Mouse (Mus musculus) thymus, postnatal 25 days (tissue): ENCODE data around the gene Mgat4d.
A peak's percentile ranks its signal among the peaks of the same experiment; 100 is the strongest.
"Not testable (repeated sequence)": the region's sequence is repeated elsewhere in the genome, so short reads cannot be mapped to it uniquely, and the experiment has no call there.

Experiments
- DNase-seq: peaks from one replicate; pipeline ENCODE4 v3.0.0; 2022

The Mgat4d gene

DNA sequence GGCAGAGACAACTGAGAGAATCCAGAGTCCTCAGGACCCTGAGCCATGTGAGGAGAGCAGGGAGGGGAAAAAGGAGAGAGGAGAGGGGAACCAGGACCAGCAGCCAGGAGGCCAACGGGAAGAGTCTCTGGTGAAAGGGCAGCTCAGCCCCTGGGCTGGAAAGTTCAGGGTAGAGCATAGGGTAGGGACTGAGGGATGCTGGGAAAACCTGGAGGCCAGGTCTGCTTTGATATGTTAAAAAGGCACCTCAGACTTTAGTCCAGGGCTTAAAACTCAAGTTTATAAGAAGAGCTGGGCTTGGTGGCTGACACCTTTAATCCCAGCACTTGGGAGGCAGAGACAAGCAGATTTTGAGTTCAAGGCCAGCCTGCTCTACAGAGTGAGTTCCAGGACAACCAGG is 44.2 kb downstream of the Mgat4d start:
- no peak for DNase-seq

DNA sequence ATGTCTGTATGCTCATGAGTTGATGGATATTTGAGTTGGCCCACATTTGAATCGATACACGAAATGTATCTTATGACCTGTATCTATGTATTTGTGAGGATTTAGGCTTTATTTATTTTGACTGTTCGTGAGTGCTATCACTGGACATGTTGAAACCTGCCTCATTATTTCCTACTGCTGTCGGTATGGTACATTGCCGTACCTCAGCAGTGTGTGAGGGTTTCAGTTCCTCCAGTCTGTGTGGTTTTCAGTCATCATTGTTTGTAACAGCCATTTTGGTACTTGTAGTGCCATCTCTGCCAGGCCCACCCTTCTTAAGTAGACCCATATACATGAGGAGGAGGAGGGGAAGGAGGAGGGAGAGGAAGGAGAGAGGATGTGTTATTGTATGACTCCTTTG is 46.1 kb downstream of the Mgat4d start:
- DNase-seq, result no peak

DNA sequence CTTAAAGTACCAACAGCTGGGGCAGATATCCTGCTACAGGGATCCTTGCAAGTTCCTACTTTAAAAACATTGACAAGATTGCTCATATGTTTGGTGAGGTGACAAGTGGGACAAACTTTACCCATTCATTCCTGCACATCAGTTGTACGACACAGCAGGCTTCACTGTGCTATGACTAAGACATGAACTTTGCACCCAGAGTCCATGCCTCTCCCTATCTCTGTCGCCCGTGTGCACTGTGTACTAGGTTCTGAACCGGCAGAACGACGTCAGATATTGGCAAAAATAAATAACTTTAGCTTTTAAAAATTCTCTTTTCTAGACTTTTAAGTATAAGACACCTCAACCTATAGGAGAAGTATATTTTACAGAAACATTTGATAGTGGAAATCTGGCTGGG is 48.4 kb downstream of the Mgat4d start:
- DNase-seq, result no peak

DNA sequence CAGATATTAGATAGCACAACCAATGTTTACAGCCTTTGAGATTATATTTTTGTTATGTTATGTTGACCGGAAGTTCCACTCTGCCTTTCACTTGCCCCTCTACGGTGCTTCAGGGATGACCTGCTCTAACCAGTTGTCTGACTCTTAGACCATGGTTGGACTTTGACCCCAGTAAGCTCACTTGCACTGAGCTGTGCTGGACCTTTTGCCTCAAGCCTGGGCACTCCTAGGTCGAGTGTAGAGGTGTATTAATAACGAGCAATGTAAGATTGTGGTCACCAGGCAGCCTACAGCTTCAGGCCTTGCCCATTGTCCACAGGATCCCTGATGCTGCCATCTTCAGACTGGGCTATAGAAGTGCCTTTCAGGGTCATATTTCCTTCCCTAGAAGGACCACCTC is 49.5 kb downstream of the Mgat4d start:
- DNase-seq, result no peak

DNA sequence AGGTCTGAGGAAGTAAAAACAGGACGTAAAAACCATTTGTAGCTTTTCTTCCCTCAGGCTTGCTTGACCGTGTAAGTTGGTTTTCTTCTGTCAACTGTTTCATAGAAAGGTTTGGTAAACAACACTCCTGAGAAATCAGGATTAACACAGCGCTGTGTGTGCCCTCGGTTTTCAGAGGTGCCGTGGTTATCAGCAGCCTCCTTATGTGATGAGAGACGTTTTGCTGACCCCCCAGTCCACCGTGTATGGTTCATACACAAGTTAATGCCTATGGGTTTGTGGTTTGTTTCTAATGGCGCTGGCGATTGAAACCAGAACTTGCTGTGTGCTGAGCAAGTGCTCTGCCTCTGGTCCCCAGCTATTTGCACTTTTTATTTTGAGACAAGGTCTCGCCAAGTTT is 57.3 kb downstream of the Mgat4d start:
- DNase-seq, result no peak

DNA sequence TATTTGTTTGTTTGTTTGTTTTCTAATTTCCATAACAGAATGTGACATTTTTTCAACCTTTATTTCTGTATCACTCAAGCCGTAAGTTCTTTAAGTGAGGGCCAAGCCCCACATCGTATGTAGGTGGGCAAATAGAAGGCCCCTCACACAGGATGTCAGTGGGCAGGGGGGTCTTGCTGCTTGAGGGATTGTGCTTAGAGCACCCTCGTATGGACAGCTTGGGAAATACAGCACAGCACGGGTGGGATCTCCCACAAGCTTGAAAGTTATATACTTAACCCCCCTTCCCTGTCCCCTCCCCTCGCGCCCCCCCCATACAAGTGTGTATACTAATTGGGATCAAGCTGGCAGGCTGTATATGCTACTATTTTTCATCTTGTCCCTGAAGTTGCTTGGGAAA is 58.6 kb downstream of the Mgat4d start:
- peak; percentile 2 for DNase-seq

DNA sequence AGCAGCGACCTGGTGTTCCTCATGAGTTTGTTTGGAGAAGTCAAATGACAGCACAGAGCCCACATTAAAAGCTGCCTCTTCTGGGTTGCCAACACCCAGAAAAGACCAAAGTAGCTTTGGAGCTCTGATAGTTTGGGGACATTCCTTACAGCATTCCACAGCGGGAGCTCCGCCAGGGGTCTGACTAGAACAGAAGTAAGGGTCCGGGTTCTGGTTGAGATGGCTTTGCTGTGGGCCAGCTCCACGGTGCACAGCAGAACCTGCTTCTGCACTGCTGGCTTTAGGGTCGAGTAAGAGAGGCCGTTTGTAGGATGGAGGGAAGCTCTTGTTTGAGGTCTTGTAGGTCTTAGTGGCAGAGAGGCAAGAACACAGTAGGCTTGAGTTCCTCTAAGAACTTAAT is 60.2 kb downstream of the Mgat4d start:
- no peak for DNase-seq

DNA sequence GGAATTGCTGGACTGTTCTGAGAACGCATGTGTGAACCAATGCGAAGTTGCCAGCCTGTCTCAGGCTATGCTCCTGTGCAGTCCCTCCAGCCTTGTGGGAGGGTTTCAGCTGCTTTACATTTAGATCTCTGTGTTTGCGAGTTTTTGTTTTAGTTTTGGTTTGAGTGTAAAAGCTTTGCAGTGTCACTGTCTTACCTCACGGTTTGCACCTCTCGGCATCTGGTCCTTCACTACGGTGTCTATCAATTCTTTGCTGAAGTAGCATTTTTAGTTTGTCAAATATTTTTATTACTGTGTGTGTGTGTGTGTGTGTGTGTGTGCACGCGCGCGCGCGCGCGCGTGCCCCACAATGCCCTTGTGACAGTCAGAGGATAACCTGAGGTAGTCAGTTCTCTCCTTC is 68.6 kb downstream of the Mgat4d start:
- no peak for DNase-seq

DNA sequence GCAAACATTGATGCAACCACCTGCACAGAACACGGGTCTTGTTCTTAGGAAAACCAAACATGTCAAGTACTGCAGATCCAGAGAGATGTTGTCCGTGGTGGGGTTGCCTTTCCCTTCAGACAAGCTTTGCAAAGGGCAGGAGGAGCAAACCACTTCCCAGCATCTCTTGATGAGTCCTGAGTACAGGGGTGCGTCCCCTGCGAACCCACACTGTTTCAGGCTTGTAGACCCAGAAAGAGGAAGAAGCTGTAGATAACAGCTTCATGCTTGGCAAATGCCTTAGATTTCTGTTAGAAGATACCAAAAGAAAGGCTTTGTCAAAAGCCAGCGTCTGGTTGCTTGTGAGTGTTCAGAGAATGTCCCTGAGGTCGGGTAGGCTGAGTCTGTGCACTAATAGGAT is 69.7 kb downstream of the Mgat4d start:
- no peak for DNase-seq

DNA sequence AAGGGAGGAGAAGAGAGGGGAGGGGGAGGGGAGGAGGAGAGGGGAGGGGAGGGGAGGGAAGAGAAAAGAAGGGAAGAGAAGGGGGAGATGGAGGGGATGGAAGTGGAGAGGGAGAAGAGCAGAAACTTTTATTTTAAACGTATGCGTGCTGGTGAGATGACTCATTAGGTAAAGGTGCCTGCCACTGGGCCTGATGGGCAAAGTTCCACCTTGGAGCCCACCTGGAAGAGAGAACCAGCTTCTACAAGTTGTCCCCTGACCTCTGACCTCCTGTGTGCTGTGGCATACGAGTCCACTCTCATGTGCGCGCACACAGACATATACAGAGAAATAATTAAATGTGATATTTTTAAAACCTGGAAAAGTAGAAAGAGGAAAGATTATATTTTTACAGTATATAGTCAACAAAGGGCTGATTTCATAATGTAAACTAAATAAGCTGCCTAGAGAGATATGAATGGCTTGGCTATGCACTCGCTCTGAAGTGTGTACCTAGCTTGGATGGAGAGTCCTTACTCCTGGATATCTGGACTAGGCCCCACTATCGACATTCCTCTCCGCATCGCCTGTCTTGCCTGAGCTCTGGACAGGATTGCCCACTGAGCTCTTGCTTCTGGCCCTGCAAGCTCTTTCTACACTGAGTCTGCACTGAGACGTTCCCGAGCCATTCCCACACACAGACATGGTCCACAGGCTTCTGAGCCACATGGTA is 70.7 kb downstream of the Mgat4d start:
- DNase-seq, result no peak

DNA sequence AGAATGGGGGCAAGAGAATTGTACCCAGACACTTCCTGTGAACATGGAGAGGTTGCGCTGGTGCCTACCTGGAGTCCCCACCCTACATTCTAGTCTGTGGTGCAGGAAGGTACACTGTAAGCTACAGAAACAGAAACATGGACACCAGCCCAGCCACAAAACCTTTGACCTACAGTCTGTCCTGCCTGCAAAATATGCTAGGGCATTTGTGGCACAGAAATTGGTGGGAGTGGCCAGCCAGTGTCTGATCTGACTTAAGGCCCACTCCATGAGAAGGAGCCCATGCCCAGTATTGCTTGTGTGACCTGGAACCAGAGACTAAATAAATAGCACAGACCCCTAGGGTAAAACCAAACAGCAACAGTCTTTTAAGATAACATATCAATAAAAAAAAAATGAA is 73.1 kb downstream of the Mgat4d start:
- DNase-seq, result no peak

DNA sequence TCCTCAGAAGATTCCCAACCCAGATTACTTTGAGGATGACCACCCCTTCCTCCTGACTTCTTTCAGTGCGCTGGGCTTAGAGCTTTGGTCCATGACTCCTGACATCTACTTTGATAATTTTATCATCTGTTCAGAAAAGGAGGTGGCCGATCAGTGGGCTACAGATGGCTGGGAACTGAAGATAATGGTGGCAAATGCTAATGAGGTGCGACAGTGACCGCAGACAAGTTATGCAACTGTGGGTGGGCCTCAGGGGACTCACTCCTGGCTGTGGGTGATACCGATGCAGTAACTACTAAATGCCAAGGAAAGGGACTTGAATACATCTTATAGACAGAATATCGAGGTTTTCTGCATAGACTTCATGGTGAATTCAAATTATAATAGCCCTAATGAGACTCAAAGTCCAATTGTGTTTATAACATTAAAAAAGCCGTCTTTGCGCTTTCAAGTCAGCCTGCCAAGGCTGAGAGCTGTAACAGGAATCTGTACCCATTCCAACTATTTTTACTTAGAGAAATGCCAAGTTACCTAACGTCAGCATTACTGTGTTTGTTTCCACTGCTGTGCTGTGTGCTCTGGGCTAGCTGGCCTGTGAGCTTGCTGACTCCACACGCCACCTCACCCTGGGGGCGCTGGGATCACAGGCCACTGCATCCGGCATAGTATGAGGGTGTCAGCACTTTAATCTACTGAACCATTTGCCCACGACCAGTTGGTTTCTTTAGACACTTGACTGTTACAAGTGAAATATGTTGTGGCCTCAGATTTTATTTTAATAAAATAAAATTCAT is 75.0 kb downstream of the Mgat4d start:
- no peak for DNase-seq

DNA sequence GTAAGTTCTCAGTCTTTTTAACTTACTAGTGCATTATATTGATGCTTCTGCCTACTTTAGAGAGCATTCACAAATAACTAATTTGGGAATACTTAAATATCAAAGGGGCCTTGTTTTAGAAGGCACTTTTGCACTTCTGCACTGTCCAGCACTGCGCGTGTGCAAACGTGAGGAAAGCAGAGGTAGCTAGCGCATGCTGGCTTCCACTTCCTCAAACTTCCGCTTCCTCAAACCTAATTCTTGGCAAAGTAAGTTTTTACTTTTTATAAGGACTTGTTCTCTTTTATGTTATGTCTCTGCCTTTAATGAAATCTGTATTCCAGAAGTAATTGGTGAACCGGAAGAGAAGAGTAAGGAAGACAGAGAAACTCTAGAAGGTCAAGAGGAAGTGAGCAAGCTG is 76.9 kb downstream of the Mgat4d start:
- DNase-seq, result no peak

DNA sequence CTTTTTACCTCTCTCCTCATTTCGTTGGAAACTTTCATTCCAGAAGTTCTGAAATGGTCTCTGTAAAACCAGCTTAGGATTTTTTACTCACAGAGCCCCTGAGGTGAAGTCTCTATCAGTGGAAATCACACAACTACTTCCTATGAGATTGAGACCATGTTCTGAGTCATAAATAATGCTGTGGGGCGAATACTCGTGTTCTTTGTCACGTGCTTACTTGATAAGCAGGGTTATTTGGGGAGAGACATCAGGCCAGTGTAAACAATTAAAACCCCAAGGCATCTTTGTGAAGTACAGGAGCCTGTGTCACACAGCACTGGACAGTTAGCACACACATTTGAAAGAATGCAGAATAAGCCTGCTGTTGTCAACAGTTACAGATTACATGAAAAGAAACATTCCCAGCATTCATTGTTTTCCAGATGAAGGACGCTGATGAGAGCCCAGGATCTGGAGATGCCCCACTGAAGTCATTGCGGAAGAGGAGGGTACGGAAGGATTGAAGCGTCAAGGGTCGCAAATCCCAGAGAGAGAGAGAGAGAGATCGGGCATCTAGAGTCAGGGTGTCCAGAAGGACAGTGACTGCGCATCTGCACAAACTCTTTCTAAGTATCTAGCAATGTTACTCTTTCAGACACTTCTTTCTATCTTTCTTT is 78.0 kb downstream of the Mgat4d start:
- DNase-seq, result no peak

DNA sequence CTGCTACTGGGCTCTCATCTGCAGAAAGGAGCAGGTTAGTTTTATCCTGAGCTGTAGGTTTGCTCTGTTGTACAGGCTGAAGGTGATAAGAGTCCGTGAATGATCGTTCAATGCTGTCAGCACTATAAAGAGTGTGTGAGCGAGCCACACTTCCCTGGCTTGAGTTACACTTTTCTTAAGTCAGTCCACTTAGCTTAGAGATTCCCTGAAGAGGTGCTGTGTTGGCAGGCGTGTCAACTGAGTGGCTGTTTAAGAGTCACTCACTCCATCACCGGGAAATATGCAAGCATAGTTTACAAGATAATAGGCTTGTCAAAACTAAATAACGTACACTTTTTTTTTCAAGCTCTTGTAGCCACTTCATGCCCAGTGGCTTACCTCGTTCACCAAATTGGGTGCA is 78.7 kb downstream of the Mgat4d start:
- DNase-seq, result no peak

DNA sequence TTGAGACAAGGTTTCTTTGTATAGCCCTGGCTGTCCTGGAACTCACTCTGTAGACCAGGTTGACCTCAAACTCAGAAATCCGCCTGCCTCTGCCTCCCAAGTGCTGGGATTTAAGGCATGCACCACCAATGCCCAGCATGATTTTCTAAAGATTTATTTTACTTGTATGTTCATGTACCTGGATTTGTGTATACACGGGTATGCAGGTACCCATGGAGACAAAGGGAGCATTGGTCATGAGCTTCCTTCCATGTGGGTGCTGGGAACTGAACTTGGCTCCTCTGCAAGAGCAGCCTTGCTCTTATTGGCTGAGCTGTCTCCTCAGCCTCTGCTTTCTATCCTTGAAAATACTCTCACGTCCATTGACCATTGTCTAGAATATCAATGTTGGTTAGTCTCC is 80.3 kb downstream of the Mgat4d start:
- not testable (repeated sequence) for DNase-seq

DNA sequence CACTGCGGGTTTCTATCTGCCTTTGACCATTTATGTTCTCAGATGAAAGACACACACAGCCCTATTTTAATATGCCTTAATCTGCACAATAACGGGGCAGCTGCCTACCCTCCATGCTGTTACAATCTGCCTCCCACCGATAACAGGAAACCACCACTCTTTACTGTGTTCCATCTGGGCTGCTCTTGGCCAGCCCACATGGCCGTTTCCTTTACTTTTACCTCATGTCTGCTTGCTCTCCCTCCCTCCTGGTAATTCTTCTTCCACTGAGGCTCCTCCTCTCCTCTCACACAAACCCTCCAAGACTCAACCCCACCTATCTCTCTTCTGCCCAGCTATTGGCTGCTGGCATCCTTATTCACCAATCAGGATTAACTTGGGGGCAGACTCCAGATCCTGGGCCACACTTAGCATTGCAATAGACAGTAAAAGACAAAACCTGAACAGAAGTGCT is 80.8 kb downstream of the Mgat4d start:
- DNase-seq, result peak; percentile 27
